Mouse (Mus musculus): ENCODE measurements around the gene Clca3a1.

DNA sequence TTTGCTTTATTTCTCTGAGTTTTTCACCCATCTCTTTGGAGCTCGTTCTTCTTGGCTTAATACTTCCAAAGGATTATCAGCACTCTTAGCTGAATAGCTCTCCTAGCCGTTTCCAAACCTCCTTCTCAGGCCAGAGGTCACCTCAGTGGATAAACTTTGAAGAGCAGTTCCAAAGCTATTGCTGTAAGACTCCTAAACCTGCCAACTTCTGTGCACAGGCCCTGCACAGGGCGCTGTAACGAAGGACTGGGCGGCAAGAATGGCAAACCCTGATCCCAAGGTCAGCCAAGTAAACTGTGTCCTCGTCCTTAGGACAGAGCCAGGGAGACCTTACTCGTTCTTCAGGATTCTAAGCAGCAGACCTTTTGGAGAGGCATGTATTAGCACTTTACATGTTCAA, 46.7 kb downstream of the Clca3a1 start:
- TF ChIP-seq CTCF (IDR thresholded peaks at IDR 0.05; ENCODE audit: low read depth): no peak
- TF ChIP-seq EP300 (IDR thresholded peaks at IDR 0.05; ENCODE audit: low read depth): no peak
